Mouse (Mus musculus): ENCODE measurements at regions not wholly inside any gene's neighbourhood (a gene's known extent, or its start where the extent isn't known, plus 50 kb on each side); places are given as distances from the start of the nearest gene placed in this dataset.

- no peak for TF ChIP-seq TCF3 (IDR thresholded peaks at IDR 0.05; ENCODE audit: insufficient read length, low read depth)
- TF ChIP-seq MYOG (IDR thresholded peaks at IDR 0.05; ENCODE audit: control insufficient read depth in 1 of 3, insufficient read depth in 1 of 3, insufficient read length in 2 of 3, low read depth in 2 of 3) = no peak
- TF ChIP-seq MAX (IDR thresholded peaks at IDR 0.05; ENCODE audit: low read depth) = no peak
These were observed 86.6 kb upstream of the Ercc4 start for GRCm38 (mm10) chr16:13022875-13023274.

Measured in myocyte (in vitro differentiated cells).